Mouse (Mus musculus): ENCODE results near the gene Cox6b2. TPM values are rescaled to one million over a fixed set of nuclear protein-coding genes. Genes with fewer than 3 reads are reported as not detected.

Gene Cox6b2
- polyA plus RNA-seq, 1 experiment: 26.4 TPM

DNA sequence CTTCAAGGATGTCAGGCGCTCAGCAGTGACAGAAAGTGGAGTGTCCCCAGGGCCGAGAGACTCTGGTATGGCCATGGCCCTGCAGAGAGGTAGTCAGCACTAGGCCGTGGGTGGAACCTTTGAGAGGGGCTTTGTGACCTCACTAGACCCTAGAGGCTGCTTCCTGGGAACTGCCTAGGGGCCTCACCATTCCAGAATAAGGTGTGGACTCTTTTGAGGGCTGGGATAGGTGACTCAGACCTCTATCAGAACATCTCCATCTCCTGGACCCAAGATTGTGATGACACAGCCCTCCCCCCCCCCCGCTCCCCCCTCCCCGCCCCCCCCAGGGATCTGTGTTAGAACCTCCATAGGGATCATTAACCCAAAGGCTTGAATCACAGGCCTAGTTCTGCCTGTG lies 18.3 kb upstream of the Cox6b2 start, which contains the start of gene Fam71e2:
Fam71e2 (minus strand) TSS at position 101 of the 400 bp plus-strand sequence.
- Histone ChIP-seq H3K9me3 (ENCODE audit: control insufficient read depth, low read length) (no peaks in the 10 kb centered on the region; the same call in 1 of the 2 replicates), H3K4me3 (replicated peaks) (no peak within 1 kb of the TSS)
- no peak for TF ChIP-seq GATA1 (IDR thresholded peaks at IDR 0.05; ENCODE audit: low read length)
- no peak for TF ChIP-seq TAL1 (IDR thresholded peaks at IDR 0.05; ENCODE audit: low read length)

DNA sequence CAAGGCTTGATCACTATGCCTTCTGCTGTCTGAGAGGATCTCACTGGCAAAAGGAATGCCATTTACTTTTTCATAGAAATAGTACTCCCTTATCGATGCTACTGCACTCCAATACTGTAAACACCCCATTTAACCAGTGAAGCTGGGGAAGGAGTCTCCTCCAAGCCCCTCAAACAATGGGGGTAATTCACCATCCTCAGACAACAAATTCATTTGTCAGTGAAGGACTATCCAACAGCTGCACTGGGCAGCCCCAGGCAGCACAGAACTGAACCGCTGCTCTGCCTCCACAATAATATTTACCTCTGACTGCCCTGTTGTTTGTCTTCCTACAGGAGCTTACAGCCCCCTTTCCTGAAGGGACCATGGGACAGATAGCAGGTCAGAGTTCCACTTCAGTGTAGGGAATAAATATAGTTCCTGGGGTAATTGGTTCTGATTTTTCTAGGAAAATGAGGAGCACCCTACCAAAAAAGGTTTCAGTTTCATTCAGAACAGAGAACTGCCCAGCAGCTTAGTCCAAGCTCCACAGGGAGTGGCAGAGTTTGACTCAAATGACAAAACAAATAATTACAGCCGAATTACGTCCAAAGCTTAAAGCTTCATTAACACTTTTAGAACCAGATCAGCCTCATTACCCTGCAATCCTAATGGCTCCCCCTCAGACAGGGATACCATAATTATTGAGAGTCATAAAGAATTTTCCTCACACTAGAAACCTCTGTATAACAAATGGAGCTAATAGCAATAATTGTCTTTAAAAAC lies 12.2 kb upstream of the Cox6b2 start:
- no peaks in the 10 kb centered on the region for H3K9me3 ChIP-seq (ENCODE audit: control insufficient read depth, low read length)

More for the DNA sequence above, 18.3 kb upstream of the Cox6b2 start, which contains the start of gene Fam71e2:
- no peaks in the 10 kb centered on the region for H3K4me1 ChIP-seq (ENCODE audit: control insufficient read depth)
- peaks cover 50% of the 10 kb centered on the region for H3K27me3 ChIP-seq (ENCODE audit: control insufficient read depth)
- H3K36me3 ChIP-seq (ENCODE audit: control insufficient read depth): no peaks in the 10 kb centered on the region

DNA sequence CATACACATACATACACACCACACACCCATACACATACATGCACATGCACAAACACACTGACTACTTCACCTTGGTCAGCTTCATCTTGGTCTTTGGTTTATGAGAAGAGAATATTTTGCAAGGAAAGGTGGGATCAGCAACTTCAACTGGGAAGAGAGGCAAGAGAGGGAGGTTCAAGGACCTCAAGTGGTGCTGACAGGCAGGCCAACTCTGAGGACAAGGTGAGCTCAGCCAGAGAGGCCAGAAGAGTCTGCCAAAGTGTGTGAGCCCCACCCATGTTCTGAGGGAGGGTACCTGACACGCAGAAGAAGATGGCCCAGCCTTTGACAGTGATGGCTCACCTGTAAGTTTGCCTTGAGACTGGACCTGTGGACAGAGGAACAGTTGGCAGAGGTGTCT lies 6.8 kb upstream of the Cox6b2 start:
- H3K4me1 ChIP-seq (ENCODE audit: control insufficient read depth): peaks cover 3% of the 10 kb centered on the region; the same call in 1 of the 2 replicates
- H3K4me3 ChIP-seq (replicated peaks): no peak overlapping the region
- peaks cover 15% of the 10 kb centered on the region for H3K9me3 ChIP-seq (ENCODE audit: control insufficient read depth, low read length)
- H3K27me3 ChIP-seq (ENCODE audit: control insufficient read depth): peaks cover 39% of the 10 kb centered on the region
- H3K36me3 ChIP-seq (ENCODE audit: control insufficient read depth): no peaks in the 10 kb centered on the region
- TF ChIP-seq TAL1 (IDR thresholded peaks at IDR 0.05; ENCODE audit: low read length): no peak
- no peak for TF ChIP-seq GATA1 (IDR thresholded peaks at IDR 0.05; ENCODE audit: low read length)

More for the DNA sequence above, 12.2 kb upstream of the Cox6b2 start:
- Histone ChIP-seq H3K27me3 (ENCODE audit: control insufficient read depth) (peaks cover 54% of the 10 kb centered on the region), H3K36me3 (ENCODE audit: control insufficient read depth) (no peaks in the 10 kb centered on the region), H3K4me3 (replicated peaks) (no peak overlapping the region), H3K4me1 (ENCODE audit: control insufficient read depth) (no peaks in the 10 kb centered on the region)
- no peak for TF ChIP-seq TAL1 (IDR thresholded peaks at IDR 0.05; ENCODE audit: low read length)
- TF ChIP-seq GATA1 (IDR thresholded peaks at IDR 0.05; ENCODE audit: low read length): no peak

DNA sequence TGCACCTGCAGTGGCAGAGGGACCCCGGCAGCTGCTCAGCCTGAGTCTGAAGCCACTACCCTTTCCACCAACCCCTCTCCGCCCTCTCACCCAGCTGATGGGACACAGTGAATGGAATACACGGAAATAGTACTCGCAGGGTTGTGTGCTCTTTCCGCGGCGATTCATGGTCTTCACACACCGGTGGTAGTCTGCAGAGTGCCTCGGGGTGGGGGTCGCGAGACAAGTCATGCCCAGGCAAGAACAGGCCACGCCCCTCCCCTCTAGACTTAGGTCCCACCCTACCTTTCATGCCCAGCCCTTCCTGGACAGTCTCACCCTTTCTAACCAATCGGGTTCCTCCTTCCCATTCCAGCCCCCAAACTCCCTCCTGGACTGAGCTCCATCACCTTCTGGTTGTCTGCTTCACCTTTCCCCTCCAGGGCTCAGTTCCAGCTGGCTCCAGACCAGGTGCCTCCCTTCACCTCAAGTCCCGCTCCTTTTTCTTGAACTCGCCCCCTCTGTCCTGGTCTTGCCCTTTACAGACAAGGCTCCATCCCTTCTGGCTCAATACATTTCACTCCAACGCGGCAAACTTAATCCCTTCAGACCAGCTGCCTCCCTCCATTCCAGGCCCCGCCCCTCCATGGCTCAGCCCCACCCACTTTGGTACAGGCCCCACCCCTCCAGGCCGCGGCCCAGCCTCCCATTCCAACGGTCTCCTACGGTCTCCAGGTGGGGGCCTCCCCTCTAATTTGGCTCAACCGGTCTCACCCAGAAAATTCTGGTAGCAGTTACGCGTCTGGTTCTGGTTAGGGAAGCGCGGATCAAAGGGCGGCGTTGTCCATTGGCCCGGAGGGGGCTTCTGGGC lies 698 bp downstream of the Cox6b2 start:
- peak overlapping the region; percentile 67 for H3K4me3 ChIP-seq (replicated peaks)
- no peaks in the 10 kb centered on the region for H3K27me3 ChIP-seq (ENCODE audit: control insufficient read depth)
- TF ChIP-seq GATA1 (IDR thresholded peaks at IDR 0.05; ENCODE audit: low read length) (no peak), TAL1 (IDR thresholded peaks at IDR 0.05; ENCODE audit: low read length) (no peak)
- H3K4me1 ChIP-seq (ENCODE audit: control insufficient read depth): peaks cover 69% of the 10 kb centered on the region
- peaks cover 42% of the 10 kb centered on the region for H3K36me3 ChIP-seq (ENCODE audit: control insufficient read depth)
- peaks cover 15% of the 10 kb centered on the region for H3K9me3 ChIP-seq (ENCODE audit: control insufficient read depth, low read length)

GRCm38 (mm10) chr7:4749169-4749568 lies 3.7 kb downstream of the Cox6b2 start:
- H3K9me3 ChIP-seq (ENCODE audit: control insufficient read depth, low read length): no peaks in the 10 kb centered on the region
- H3K36me3 ChIP-seq (ENCODE audit: control insufficient read depth): peaks cover 72% of the 10 kb centered on the region
- H3K4me1 ChIP-seq (ENCODE audit: control insufficient read depth): peaks cover 96% of the 10 kb centered on the region
- TF ChIP-seq TAL1 (IDR thresholded peaks at IDR 0.05; ENCODE audit: low read length): peak; percentile 70
- no peak for TF ChIP-seq GATA1 (IDR thresholded peaks at IDR 0.05; ENCODE audit: low read length)
- peak overlapping the region; percentile 11 for H3K4me3 ChIP-seq (replicated peaks)
- H3K27me3 ChIP-seq (ENCODE audit: control insufficient read depth): no peaks in the 10 kb centered on the region

- no peak for TF ChIP-seq TAL1 (IDR thresholded peaks at IDR 0.05; ENCODE audit: low read length)
- no peak for TF ChIP-seq GATA1 (IDR thresholded peaks at IDR 0.05; ENCODE audit: low read length)
- Histone ChIP-seq H3K9me3 (ENCODE audit: control insufficient read depth, low read length) (no peaks in the 10 kb centered on the region), H3K4me1 (ENCODE audit: control insufficient read depth) (peaks cover 99% of the 10 kb centered on the region), H3K36me3 (ENCODE audit: control insufficient read depth) (peaks cover 80% of the 10 kb centered on the region), H3K27me3 (ENCODE audit: control insufficient read depth) (no peaks in the 10 kb centered on the region), H3K4me3 (replicated peaks) (peak overlapping the region; percentile 49)
Observed at GRCm38 (mm10) chr7:4748321-4748720, 4.6 kb downstream of the Cox6b2 start.

- peak; percentile 64 for TF ChIP-seq GATA1 (IDR thresholded peaks at IDR 0.05; ENCODE audit: low read length)
- TF ChIP-seq TAL1 (IDR thresholded peaks at IDR 0.05; ENCODE audit: low read length): peak; percentile 61
- Histone ChIP-seq H3K36me3 (ENCODE audit: control insufficient read depth) (peaks cover 90% of the 10 kb centered on the region), H3K4me1 (ENCODE audit: control insufficient read depth) (peaks cover 99% of the 10 kb centered on the region), H3K9me3 (ENCODE audit: control insufficient read depth, low read length) (no peaks in the 10 kb centered on the region), H3K4me3 (replicated peaks) (peak overlapping the region; percentile 49), H3K27me3 (ENCODE audit: control insufficient read depth) (no peaks in the 10 kb centered on the region)
Observed at GRCm38 (mm10) chr7:4747156-4747899, 5.6 kb downstream of the Cox6b2 start.

DNA sequence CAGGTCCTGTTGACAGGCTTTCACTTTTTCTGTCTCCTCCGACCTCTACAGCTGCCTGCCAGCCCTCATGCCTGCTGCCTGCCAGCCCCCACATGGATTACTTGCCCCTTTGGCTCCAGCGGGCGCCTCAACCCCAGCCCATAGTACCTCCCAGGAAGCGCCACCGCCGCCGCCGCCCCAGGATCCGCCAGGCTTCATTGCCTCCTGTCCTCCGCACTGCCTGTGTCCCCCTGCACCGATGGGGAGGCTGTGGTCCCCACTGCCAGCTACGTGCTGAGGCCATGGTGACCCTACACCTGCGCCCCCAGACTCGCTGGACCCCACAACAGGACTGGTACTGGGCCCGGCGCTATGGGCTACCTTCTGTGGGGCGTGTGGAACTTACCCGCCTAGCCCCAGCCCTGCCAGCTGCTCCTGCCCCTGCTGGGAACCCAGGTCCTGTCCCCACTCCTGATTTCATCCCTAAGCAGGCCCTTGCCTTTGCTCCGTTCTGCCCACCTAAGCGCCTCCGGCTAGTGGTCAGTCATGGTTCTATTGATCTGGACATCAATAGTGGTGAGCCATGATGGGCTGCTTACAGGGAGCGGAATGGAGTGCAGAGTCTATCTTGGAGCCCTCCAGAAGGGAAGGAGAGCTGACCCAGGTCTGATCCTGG lies 6.4 kb downstream of the Cox6b2 start:
- H3K4me1 ChIP-seq (ENCODE audit: control insufficient read depth): peaks cover 99% of the 10 kb centered on the region
- no peaks in the 10 kb centered on the region for H3K27me3 ChIP-seq (ENCODE audit: control insufficient read depth)
- no peaks in the 10 kb centered on the region for H3K9me3 ChIP-seq (ENCODE audit: control insufficient read depth, low read length)
- TF ChIP-seq TAL1 (IDR thresholded peaks at IDR 0.05; ENCODE audit: low read length) (no peak), GATA1 (IDR thresholded peaks at IDR 0.05; ENCODE audit: low read length) (no peak)
- H3K36me3 ChIP-seq (ENCODE audit: control insufficient read depth): peaks cover 92% of the 10 kb centered on the region
- peak overlapping the region; percentile 49 for H3K4me3 ChIP-seq (replicated peaks)
